Comparison of ENCODE assay signal across 21 mouse cellular contexts in the genomic region with DNA sequence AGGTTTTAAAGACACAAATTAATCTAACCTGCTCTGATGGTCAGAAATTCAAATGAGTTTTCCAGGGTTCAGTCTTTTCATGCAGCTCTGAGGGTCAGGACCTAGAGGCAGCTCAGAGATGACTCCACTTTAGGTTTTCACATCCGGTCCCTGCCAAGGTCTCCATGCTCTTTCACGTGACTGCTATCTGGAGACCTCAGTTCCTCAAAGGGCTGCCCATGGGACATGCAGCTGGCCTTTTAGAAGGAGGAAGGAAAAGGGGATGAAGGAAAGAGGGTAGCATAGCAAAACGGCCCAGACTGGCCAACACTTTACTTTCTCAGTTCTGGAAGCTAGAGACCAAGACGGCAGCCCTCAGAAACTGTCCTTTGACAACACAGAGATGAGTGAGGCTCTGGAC.
DNase-seq lines count a peak whose midpoint lies in the region; ATAC-seq lines count a peak whose summit lies in the region.
"Had no signal": no experiment of that assay in that cellular context is flagged by ENCODE, and none has a peak within 500 bp of the region (broad histone marks: within the 10 kb centered on the region; RNA-seq: fewer than 3 reads in every experiment).

No protein-coding gene starts in this region.

- DNase-seq in heart, adult 11 months, result peak; percentile 94
- DNase-seq in brain, adult 2 months (ENCODE audit: low read depth, low spot score), result peak; percentile 42
- no peak for DNase-seq in right cerebral cortex, postnatal 4 days
- no peak for DNase-seq in yolk sac, embryonic 10.5 days (ENCODE audit: low spot score)
- DNase-seq: adrenal gland, postnatal 10 days; B cell, adult 2 months; cerebellum, adult 18-20 months; cerebellum, adult 9-11 months; forebrain, postnatal 0 days; gastrocnemius, postnatal 14 days; heart, postnatal 14 days had no signal

- H3K9me3 ChIP-seq in heart, embryonic 12.5 days (replicated peaks), result no peaks in the 10 kb centered on the region
- no peaks in the 10 kb centered on the region for H3K9me3 ChIP-seq in forebrain, embryonic 12.5 days
- H3K9me3 ChIP-seq: embryonic facial prominence, embryonic 13.5 days; forebrain, embryonic 13.5 days; heart, embryonic 10.5 days; heart, embryonic 15.5 days; hindbrain, embryonic 13.5 days had no signal

- 70% methylated on average over 4 of the region's 4 CpGs for WGBS in heart, embryonic 12.5 days
- WGBS in forebrain, embryonic 12.5 days, result 87% methylated on average over 4 of the region's 4 CpGs

- H3K9ac ChIP-seq in heart, embryonic 12.5 days, result no peak overlapping the region
- no peak overlapping the region for H3K9ac ChIP-seq in forebrain, embryonic 12.5 days
- H3K9ac ChIP-seq: embryonic facial prominence, embryonic 13.5 days; forebrain, embryonic 13.5 days; forebrain, postnatal 0 days; heart, embryonic 15.5 days; hindbrain, embryonic 13.5 days had no signal

- no peaks in the 10 kb centered on the region for H3K36me3 ChIP-seq in heart, embryonic 12.5 days
- no peaks in the 10 kb centered on the region for H3K36me3 ChIP-seq in forebrain, embryonic 12.5 days (replicated peaks)
- H3K36me3 ChIP-seq: embryonic facial prominence, embryonic 13.5 days; heart, embryonic 10.5 days; heart, embryonic 15.5 days; hindbrain, embryonic 13.5 days had no signal

- H3K4me1 ChIP-seq in heart, embryonic 12.5 days (replicated peaks), result peaks cover 9% of the 10 kb centered on the region; the same call in 1 of the 2 replicates
- H3K4me1 ChIP-seq in forebrain, embryonic 12.5 days, result no peaks in the 10 kb centered on the region
- H3K4me1 ChIP-seq: forebrain, embryonic 13.5 days had no signal

- H3K4me3 ChIP-seq in heart, embryonic 12.5 days, result no peak overlapping the region
- no peak overlapping the region for H3K4me3 ChIP-seq in forebrain, embryonic 12.5 days (replicated peaks)
- H3K4me3 ChIP-seq: embryonic facial prominence, embryonic 13.5 days; forebrain, embryonic 13.5 days; heart, embryonic 10.5 days; heart, embryonic 15.5 days; hindbrain, embryonic 13.5 days had no signal

- no peak overlapping the region for H3K4me2 ChIP-seq in heart, embryonic 12.5 days
- H3K4me2 ChIP-seq in forebrain, embryonic 12.5 days, result no peak overlapping the region
- H3K4me2 ChIP-seq: embryonic facial prominence, embryonic 13.5 days; forebrain, embryonic 13.5 days; heart, embryonic 15.5 days; hindbrain, embryonic 13.5 days had no signal

- H3K27ac ChIP-seq in heart, embryonic 12.5 days (ENCODE audit: poor library complexity, severe bottlenecking), result no peak overlapping the region
- no peak overlapping the region for H3K27ac ChIP-seq in forebrain, embryonic 12.5 days
- H3K27ac ChIP-seq: embryonic facial prominence, embryonic 13.5 days; forebrain, embryonic 13.5 days; heart, embryonic 10.5 days; heart, embryonic 15.5 days; hindbrain, embryonic 13.5 days; hindbrain, postnatal 0 days had no signal

- no peaks in the 10 kb centered on the region; the same call in 1 of the 2 replicates for H3K27me3 ChIP-seq in heart, embryonic 12.5 days (replicated peaks)
- H3K27me3 ChIP-seq in forebrain, embryonic 12.5 days, result no peaks in the 10 kb centered on the region
- H3K27me3 ChIP-seq: embryonic facial prominence, embryonic 13.5 days; forebrain, embryonic 13.5 days; heart, embryonic 15.5 days had no signal

- ATAC-seq in heart, embryonic 12.5 days (ENCODE audit: insufficient number of reproducible peaks, low FRiP score), result no peak
- ATAC-seq in megakaryocyte, adult 5-6 weeks (ENCODE audit: poor library complexity, severe bottlenecking), result peak; percentile 59
- ATAC-seq in forebrain, embryonic 12.5 days (ENCODE audit: low FRiP score), result no peak
- ATAC-seq: CD4-positive, CD25-positive, alpha-beta regulatory T cell, adult 4 months; forebrain, embryonic 13.5 days; forebrain, postnatal 0 days; hindbrain, postnatal 0 days had no signal

Comparison
In these comparisons a context has a peak if more than half of its experiments do, and no peak if none do; other contexts are left out.
1. DNase-seq: peak in heart, adult 11 months (single experiment) and brain, adult 2 months (single experiment); none in right cerebral cortex, postnatal 4 days (single experiment) and yolk sac, embryonic 10.5 days (single experiment).